Mouse (Mus musculus): Measurements from ENCODE around the gene Calcb. TPM values are rescaled to one million over a fixed set of nuclear protein-coding genes. Genes with fewer than 3 reads are reported as not detected.

The Calcb gene
- polyA plus RNA-seq (2012; rRNA removed) = not detected in 2 replicates

DNA sequence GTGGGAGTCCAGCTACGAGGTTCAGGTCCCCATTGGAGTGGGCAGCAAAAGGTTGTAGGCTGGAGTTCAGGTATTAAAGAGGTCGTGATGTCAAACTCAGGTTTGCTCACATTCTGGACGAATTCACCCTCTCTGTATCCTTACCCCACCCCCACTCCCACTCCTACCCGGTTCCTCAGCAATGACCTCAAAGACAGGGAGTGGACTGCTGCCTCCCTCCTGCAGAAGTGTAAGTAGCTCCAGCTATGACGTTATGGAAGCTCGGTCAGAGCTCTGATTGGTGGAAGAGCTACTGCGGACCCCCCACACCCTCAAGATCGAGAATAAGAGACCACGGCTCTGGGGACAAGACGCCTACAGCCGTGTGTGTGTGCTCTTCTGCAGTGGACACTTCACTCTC, at the start of gene Calcb:
Calcb (plus strand) TSS at position 344 of the 400 bp plus-strand sequence.

DNA sequence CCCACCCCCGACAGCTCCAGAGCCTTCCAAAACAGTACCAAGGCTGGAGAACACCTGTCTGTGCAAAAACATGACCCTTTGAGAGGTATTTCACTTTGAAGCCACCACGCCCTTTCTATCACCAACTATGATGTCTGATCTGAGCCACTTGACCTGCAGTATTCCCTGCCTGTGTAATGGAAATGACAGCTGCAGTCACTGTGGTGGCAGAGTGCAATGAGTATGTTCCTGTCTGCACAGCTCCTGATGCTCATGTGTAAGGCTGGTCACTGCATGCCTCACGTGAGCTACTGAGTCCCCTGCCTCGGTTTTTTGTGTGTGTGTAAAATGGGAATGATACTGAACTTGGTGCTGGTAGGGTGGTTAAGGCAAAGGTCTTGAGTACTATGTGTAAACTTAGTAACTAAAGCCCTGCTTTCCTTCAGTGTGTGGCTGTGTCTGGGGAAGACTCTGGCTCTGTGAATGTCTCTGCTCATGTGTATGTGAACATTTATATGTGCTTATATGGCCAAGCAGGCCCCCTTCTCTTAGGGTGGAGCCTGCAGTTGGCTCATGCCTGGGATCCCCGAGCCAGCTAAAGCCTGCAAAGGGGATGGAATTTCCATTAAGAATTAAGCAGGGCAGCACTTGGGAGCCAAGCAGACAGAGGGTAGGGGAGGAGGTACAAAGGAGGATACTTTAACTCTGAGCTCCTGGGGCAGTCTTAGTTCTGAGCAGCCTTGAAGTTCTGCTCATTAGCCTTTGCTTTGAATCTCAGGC, 24.8 kb downstream of the Calcb start, which contains the start of gene Insc:
Insc (plus strand) TSS at position 673 of the 759 bp plus-strand sequence.

Other genes starting within 250 kb of the Calcb start
- 0.36 and 0.43 TPM in 2 replicates for gene Cyp2r1, start 155.7 kb upstream of the Calcb start, polyA plus RNA-seq (2012; rRNA removed)
- gene Calca, start 82.3 kb upstream of the Calcb start, polyA plus RNA-seq (2012; rRNA removed) = 0.12 TPM in 1 of 2 replicates, not detected in the other
- gene Insc, start 25.1 kb downstream of the Calcb start, polyA plus RNA-seq (2012; rRNA removed) = 6.9 and 11.4 TPM in 2 replicates

Measured in liver, embryonic 14 days (tissue).